Mouse (Mus musculus): ENCODE data around the gene Npnt. TPM values are rescaled to one million over a fixed set of nuclear protein-coding genes. Genes with fewer than 3 reads are reported as not detected.

Gene Npnt
- polyA plus RNA-seq, 1 experiment from 2014 or later, result 25.6 TPM

GRCm38 (mm10) chr3:132887074-132887848, 62.8 kb downstream of the Npnt start:
- ATAC-seq (ENCODE audit: extremely low read depth, insufficient number of reproducible peaks, low FRiP score, low TSS enrichment), result no peak
- H3K36me3 ChIP-seq, result no peaks in the 10 kb centered on the region
- H3K27ac ChIP-seq (replicated peaks), result no peak overlapping the region
- H3K4me1 ChIP-seq, result peaks cover 17% of the 10 kb centered on the region
- no peak overlapping the region for H3K9ac ChIP-seq
- no peaks in the 10 kb centered on the region for H3K9me3 ChIP-seq
- no peak overlapping the region for H3K4me3 ChIP-seq
- WGBS, result 80% methylated on average over 16 of the region's 16 CpGs
- H3K4me2 ChIP-seq, result no peak overlapping the region
- no peaks in the 10 kb centered on the region for H3K27me3 ChIP-seq (replicated peaks)

GRCm38 (mm10) chr3:132886419-132887050, 63.6 kb downstream of the Npnt start:
- no peak for ATAC-seq (ENCODE audit: extremely low read depth, insufficient number of reproducible peaks, low FRiP score, low TSS enrichment)
- no peaks in the 10 kb centered on the region for H3K27me3 ChIP-seq (replicated peaks)
- H3K9ac ChIP-seq, result no peak overlapping the region
- no peaks in the 10 kb centered on the region for H3K36me3 ChIP-seq
- H3K4me3 ChIP-seq, result no peak overlapping the region
- 49% methylated on average over 6 of the region's 6 CpGs for WGBS
- no peak overlapping the region for H3K4me2 ChIP-seq
- no peak overlapping the region for H3K27ac ChIP-seq (replicated peaks)
- H3K4me1 ChIP-seq, result peaks cover 17% of the 10 kb centered on the region
- H3K9me3 ChIP-seq, result no peaks in the 10 kb centered on the region

- ATAC-seq (ENCODE audit: extremely low read depth, insufficient number of reproducible peaks, low FRiP score, low TSS enrichment), result no peak
- Histone ChIP-seq H3K4me3 (no peak overlapping the region), H3K9ac (no peak overlapping the region), H3K27ac (replicated peaks) (no peak overlapping the region), H3K9me3 (no peaks in the 10 kb centered on the region), H3K27me3 (replicated peaks) (no peaks in the 10 kb centered on the region), H3K4me2 (no peak overlapping the region), H3K36me3 (no peaks in the 10 kb centered on the region), H3K4me1 (peaks cover 17% of the 10 kb centered on the region)
- 73% methylated on average over 10 of the region's 10 CpGs for WGBS
These were observed 65.6 kb downstream of the Npnt start for GRCm38 (mm10) chr3:132884459-132884858.

- H3K9ac ChIP-seq, result no peak overlapping the region
- 77% methylated on average over 9 of the region's 9 CpGs for WGBS
- H3K27me3 ChIP-seq (replicated peaks), result no peaks in the 10 kb centered on the region
- no peaks in the 10 kb centered on the region for H3K9me3 ChIP-seq
- no peak for ATAC-seq (ENCODE audit: extremely low read depth, insufficient number of reproducible peaks, low FRiP score, low TSS enrichment)
- peaks cover 17% of the 10 kb centered on the region for H3K4me1 ChIP-seq
- H3K4me3 ChIP-seq, result no peak overlapping the region
- no peak overlapping the region for H3K4me2 ChIP-seq
- H3K36me3 ChIP-seq, result no peaks in the 10 kb centered on the region
- H3K27ac ChIP-seq (replicated peaks), result no peak overlapping the region
These were observed 66.8 kb downstream of the Npnt start for GRCm38 (mm10) chr3:132883256-132883655.

- WGBS, result 65% methylated on average over 9 of the region's 9 CpGs
These were observed 69.3 kb downstream of the Npnt start for GRCm38 (mm10) chr3:132880826-132881225.

GRCm38 (mm10) chr3:132880361-132880760, 69.7 kb downstream of the Npnt start:
- no peak for ATAC-seq (ENCODE audit: extremely low read depth, insufficient number of reproducible peaks, low FRiP score, low TSS enrichment)
- peaks cover 27% of the 10 kb centered on the region for H3K4me1 ChIP-seq
- H3K4me3 ChIP-seq, result no peak overlapping the region
- no peaks in the 10 kb centered on the region for H3K9me3 ChIP-seq
- WGBS, result 81% methylated on average over 3 of the region's 3 CpGs
- H3K4me2 ChIP-seq, result no peak overlapping the region
- no peak overlapping the region for H3K27ac ChIP-seq (replicated peaks)
- no peaks in the 10 kb centered on the region for H3K27me3 ChIP-seq (replicated peaks)
- H3K9ac ChIP-seq, result no peak overlapping the region
- H3K36me3 ChIP-seq, result no peaks in the 10 kb centered on the region

More at GRCm38 (mm10) chr3:132880826-132881225, 69.3 kb downstream of the Npnt start:
- no peaks in the 10 kb centered on the region for H3K9me3 ChIP-seq
- no peaks in the 10 kb centered on the region for H3K36me3 ChIP-seq
- H3K9ac ChIP-seq, result no peak overlapping the region
- H3K4me3 ChIP-seq, result no peak overlapping the region
- no peak overlapping the region for H3K4me2 ChIP-seq
- H3K27ac ChIP-seq (replicated peaks), result no peak overlapping the region
- no peak for ATAC-seq (ENCODE audit: extremely low read depth, insufficient number of reproducible peaks, low FRiP score, low TSS enrichment)
- no peaks in the 10 kb centered on the region for H3K27me3 ChIP-seq (replicated peaks)
- H3K4me1 ChIP-seq, result peaks cover 27% of the 10 kb centered on the region

GRCm38 (mm10) chr3:132876933-132877676, 73.0 kb downstream of the Npnt start:
- Histone ChIP-seq H3K4me2 (no peak overlapping the region), H3K36me3 (no peaks in the 10 kb centered on the region), H3K27me3 (replicated peaks) (no peaks in the 10 kb centered on the region), H3K27ac (replicated peaks) (0 out of 2 replicates have a peak overlapping the region, but pooled peaks have one; percentile 20), H3K4me3 (no peak overlapping the region), H3K9ac (no peak overlapping the region), H3K9me3 (no peaks in the 10 kb centered on the region), H3K4me1 (peaks cover 22% of the 10 kb centered on the region)
- ATAC-seq (ENCODE audit: extremely low read depth, insufficient number of reproducible peaks, low FRiP score, low TSS enrichment), result no peak
- WGBS, result 54% methylated on average over 10 of the region's 10 CpGs

GRCm38 (mm10) chr3:132876011-132876708, 73.9 kb downstream of the Npnt start:
- H3K4me3 ChIP-seq, result no peak overlapping the region
- no peak overlapping the region for H3K9ac ChIP-seq
- WGBS, result 55% methylated on average over 14 of the region's 14 CpGs
- H3K27ac ChIP-seq (replicated peaks), result no peak overlapping the region
- H3K4me2 ChIP-seq, result no peak overlapping the region
- no peak for ATAC-seq (ENCODE audit: extremely low read depth, insufficient number of reproducible peaks, low FRiP score, low TSS enrichment)
- H3K9me3 ChIP-seq, result no peaks in the 10 kb centered on the region
- H3K27me3 ChIP-seq (replicated peaks), result no peaks in the 10 kb centered on the region
- peaks cover 29% of the 10 kb centered on the region for H3K4me1 ChIP-seq
- no peaks in the 10 kb centered on the region for H3K36me3 ChIP-seq

GRCm38 (mm10) chr3:132873251-132873650, 76.8 kb downstream of the Npnt start:
- Histone ChIP-seq H3K36me3 (no peaks in the 10 kb centered on the region), H3K9me3 (no peaks in the 10 kb centered on the region), H3K4me3 (no peak overlapping the region), H3K27me3 (replicated peaks) (no peaks in the 10 kb centered on the region), H3K27ac (replicated peaks) (no peak overlapping the region), H3K4me1 (peaks cover 41% of the 10 kb centered on the region), H3K9ac (no peak overlapping the region), H3K4me2 (no peak overlapping the region)
- WGBS, result 42% methylated on average over 6 of the region's 6 CpGs
- ATAC-seq (ENCODE audit: extremely low read depth, insufficient number of reproducible peaks, low FRiP score, low TSS enrichment), result no peak

GRCm38 (mm10) chr3:132871318-132871904, 78.7 kb downstream of the Npnt start:
- no peak overlapping the region for H3K9ac ChIP-seq
- H3K4me2 ChIP-seq, result no peak overlapping the region
- no peak for ATAC-seq (ENCODE audit: extremely low read depth, insufficient number of reproducible peaks, low FRiP score, low TSS enrichment)
- H3K4me3 ChIP-seq, result no peak overlapping the region
- H3K27me3 ChIP-seq (replicated peaks), result no peaks in the 10 kb centered on the region
- H3K27ac ChIP-seq (replicated peaks), result no peak overlapping the region
- H3K4me1 ChIP-seq, result peaks cover 25% of the 10 kb centered on the region
- H3K9me3 ChIP-seq, result no peaks in the 10 kb centered on the region
- no peaks in the 10 kb centered on the region for H3K36me3 ChIP-seq
- WGBS, result 56% methylated on average over 9 of the region's 9 CpGs

GRCm38 (mm10) chr3:132870079-132870478, 80.0 kb downstream of the Npnt start:
- ATAC-seq (ENCODE audit: extremely low read depth, insufficient number of reproducible peaks, low FRiP score, low TSS enrichment), result no peak
- Histone ChIP-seq H3K27me3 (replicated peaks) (no peaks in the 10 kb centered on the region), H3K4me1 (peaks cover 20% of the 10 kb centered on the region), H3K9ac (no peak overlapping the region), H3K4me2 (no peak overlapping the region), H3K27ac (replicated peaks) (no peak overlapping the region), H3K4me3 (no peak overlapping the region), H3K9me3 (no peaks in the 10 kb centered on the region), H3K36me3 (no peaks in the 10 kb centered on the region)
- 77% methylated on average over 6 of the region's 6 CpGs for WGBS

All from heart, embryonic 13.5 days (tissue).